Mouse (Mus musculus): ENCODE measurements at regions not wholly inside any gene's neighbourhood (a gene's known extent, or its start where the extent isn't known, plus 50 kb on each side); places are given as distances from the start of the nearest gene placed in this dataset.

- H3K4me3 ChIP-seq (ENCODE audit: low read depth, low read length): no peak overlapping the region
- no peak for ATAC-seq (ENCODE audit: low read depth)
- H3K9me3 ChIP-seq (replicated peaks; ENCODE audit: control insufficient read depth, low read length): no peaks in the 10 kb centered on the region
- H3K4me1 ChIP-seq (ENCODE audit: control insufficient read depth, low read depth, low read length): no peaks in the 10 kb centered on the region
- no peak overlapping the region for H3K4me2 ChIP-seq (ENCODE audit: low read depth, low read length)
- no peak overlapping the region for H3K9ac ChIP-seq (ENCODE audit: low read depth, low read length)
- no peaks in the 10 kb centered on the region for H3K36me3 ChIP-seq (ENCODE audit: control insufficient read depth, insufficient read depth)
- no peaks in the 10 kb centered on the region for H3K27me3 ChIP-seq (ENCODE audit: control insufficient read depth, insufficient read depth, low read depth, low read length)
- 25% methylated on average over 10 of the region's 10 CpGs for WGBS (ENCODE audit: insufficient replicate concordance)
- H3K27ac ChIP-seq (ENCODE audit: low read length): no peak overlapping the region
These were observed 78.7 kb upstream of the Prok2 start for GRCm38 (mm10) chr6:99804905-99805245.

DNA sequence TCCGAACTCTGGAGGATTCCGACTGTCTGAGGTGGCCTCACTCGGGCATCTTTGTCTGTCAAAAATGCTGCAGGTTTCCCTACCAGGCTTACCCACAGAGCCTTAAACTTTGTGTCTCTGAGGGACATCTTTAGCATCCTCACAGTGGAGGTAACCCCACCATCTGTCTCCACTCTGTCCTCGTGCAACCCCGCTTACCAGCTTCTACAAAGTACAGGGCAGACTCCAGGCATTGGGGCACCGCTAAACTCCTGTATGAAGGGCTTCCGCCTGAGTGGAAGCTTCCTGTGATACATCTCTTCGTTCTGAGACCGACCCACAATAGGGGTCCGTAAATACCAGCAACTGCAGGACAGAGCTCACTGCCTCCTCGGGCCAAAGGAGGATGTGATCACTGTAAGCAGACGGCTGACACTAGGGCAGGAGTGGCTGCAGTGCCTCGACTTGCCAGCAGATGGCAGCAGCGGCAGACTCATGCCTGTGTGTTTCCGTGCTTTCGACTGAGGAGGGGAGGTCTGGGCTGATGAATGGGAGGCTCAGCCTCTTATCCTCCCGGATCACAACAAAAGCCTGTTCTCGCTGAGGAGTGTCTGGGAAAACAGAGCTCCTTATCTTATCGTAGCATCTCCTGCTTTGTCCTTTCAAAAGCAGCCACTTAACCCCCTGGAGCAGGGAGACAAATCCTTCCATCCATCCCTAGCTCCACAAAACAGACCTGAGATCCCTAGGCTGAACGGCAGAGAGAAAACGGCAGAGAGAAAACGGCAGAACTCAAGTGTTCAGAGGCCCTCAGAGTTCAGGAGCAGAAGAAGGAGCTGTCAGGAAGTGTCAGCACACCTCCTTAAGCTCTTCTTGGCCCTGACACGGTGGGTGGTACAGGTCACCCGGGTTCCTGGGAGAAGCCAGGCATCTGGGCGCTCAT lies 78.1 kb upstream of the Prok2 start:
- Histone ChIP-seq H3K9me3 (replicated peaks; ENCODE audit: control insufficient read depth, low read length) (no peaks in the 10 kb centered on the region), H3K4me2 (ENCODE audit: low read depth, low read length) (no peak overlapping the region), H3K27ac (ENCODE audit: low read length) (no peak overlapping the region), H3K27me3 (ENCODE audit: control insufficient read depth, insufficient read depth, low read depth, low read length) (no peaks in the 10 kb centered on the region), H3K9ac (ENCODE audit: low read depth, low read length) (no peak overlapping the region), H3K36me3 (ENCODE audit: control insufficient read depth, insufficient read depth) (no peaks in the 10 kb centered on the region), H3K4me1 (ENCODE audit: control insufficient read depth, low read depth, low read length) (no peaks in the 10 kb centered on the region), H3K4me3 (ENCODE audit: low read depth, low read length) (no peak overlapping the region)
- WGBS (ENCODE audit: insufficient replicate concordance): 22% methylated on average over 25 of the region's 25 CpGs
- no peak for ATAC-seq (ENCODE audit: low read depth)

GRCm38 (mm10) chr6:99800919-99801318 lies 74.7 kb upstream of the Prok2 start:
- Histone ChIP-seq H3K4me3 (ENCODE audit: low read depth, low read length) (no peak overlapping the region), H3K27me3 (ENCODE audit: control insufficient read depth, insufficient read depth, low read depth, low read length) (no peaks in the 10 kb centered on the region), H3K27ac (ENCODE audit: low read length) (no peak overlapping the region), H3K4me2 (ENCODE audit: low read depth, low read length) (no peak overlapping the region), H3K36me3 (ENCODE audit: control insufficient read depth, insufficient read depth) (no peaks in the 10 kb centered on the region), H3K4me1 (ENCODE audit: control insufficient read depth, low read depth, low read length) (no peaks in the 10 kb centered on the region), H3K9ac (ENCODE audit: low read depth, low read length) (no peak overlapping the region), H3K9me3 (replicated peaks; ENCODE audit: control insufficient read depth, low read length) (no peaks in the 10 kb centered on the region)
- no peak for ATAC-seq (ENCODE audit: low read depth)
- 46% methylated on average over 6 of the region's 6 CpGs for WGBS (ENCODE audit: insufficient replicate concordance)

DNA sequence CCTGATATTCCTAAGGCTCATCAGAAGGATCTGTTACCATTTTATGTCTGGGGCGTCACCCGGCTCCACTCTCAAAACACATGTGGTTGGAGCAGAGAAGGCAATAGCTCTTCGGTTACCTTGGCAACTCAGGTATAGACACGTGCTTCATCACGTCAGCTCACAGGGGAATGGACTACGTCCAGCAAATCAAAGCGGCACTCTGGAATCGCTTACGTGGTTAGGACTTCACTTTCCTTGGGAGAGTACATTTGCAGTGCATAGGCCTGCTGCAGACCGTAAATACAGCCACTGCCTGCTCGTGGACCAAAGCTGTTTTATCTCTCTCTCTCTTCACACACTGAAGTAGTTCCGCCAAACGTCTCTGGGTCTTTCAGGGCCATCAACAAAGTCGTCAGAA lies 74.1 kb upstream of the Prok2 start:
- Histone ChIP-seq H3K4me2 (ENCODE audit: low read depth, low read length) (no peak overlapping the region), H3K4me3 (ENCODE audit: low read depth, low read length) (no peak overlapping the region), H3K4me1 (ENCODE audit: control insufficient read depth, low read depth, low read length) (no peaks in the 10 kb centered on the region), H3K36me3 (ENCODE audit: control insufficient read depth, insufficient read depth) (no peaks in the 10 kb centered on the region), H3K9ac (ENCODE audit: low read depth, low read length) (no peak overlapping the region), H3K27ac (ENCODE audit: low read length) (no peak overlapping the region), H3K27me3 (ENCODE audit: control insufficient read depth, insufficient read depth, low read depth, low read length) (no peaks in the 10 kb centered on the region), H3K9me3 (replicated peaks; ENCODE audit: control insufficient read depth, low read length) (no peaks in the 10 kb centered on the region)
- WGBS (ENCODE audit: insufficient replicate concordance): 50% methylated on average over 14 of the region's 14 CpGs
- ATAC-seq (ENCODE audit: low read depth): no peak

DNA sequence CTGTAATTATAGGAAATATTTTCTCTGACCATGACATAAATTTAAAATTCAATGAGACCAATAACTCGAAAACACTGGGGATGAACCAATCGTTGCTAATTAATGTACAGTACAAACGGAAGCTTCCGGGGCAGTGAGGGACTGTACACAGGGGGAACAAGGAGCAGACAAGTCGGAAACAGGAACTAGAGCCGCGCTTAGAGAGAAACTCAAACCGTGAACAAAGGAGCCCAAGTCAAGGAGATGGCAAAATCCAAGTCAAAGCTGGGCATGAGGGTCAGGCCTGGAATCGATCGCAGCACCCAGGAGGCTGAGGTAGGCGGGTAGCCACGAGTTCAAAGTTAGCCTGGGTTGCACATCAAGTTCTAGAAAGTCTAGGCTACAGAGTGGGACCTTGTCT lies 70.2 kb upstream of the Prok2 start:
- no peak overlapping the region for H3K9ac ChIP-seq (ENCODE audit: low read depth, low read length)
- no peak overlapping the region for H3K27ac ChIP-seq (ENCODE audit: low read length)
- H3K36me3 ChIP-seq (ENCODE audit: control insufficient read depth, insufficient read depth): no peaks in the 10 kb centered on the region
- H3K4me2 ChIP-seq (ENCODE audit: low read depth, low read length): no peak overlapping the region
- WGBS (ENCODE audit: insufficient replicate concordance): 62% methylated on average over 12 of the region's 12 CpGs
- no peaks in the 10 kb centered on the region for H3K4me1 ChIP-seq (ENCODE audit: control insufficient read depth, low read depth, low read length)
- no peak for ATAC-seq (ENCODE audit: low read depth)
- H3K27me3 ChIP-seq (ENCODE audit: control insufficient read depth, insufficient read depth, low read depth, low read length): no peaks in the 10 kb centered on the region
- H3K4me3 ChIP-seq (ENCODE audit: low read depth, low read length): no peak overlapping the region
- H3K9me3 ChIP-seq (replicated peaks; ENCODE audit: control insufficient read depth, low read length): no peaks in the 10 kb centered on the region

DNA sequence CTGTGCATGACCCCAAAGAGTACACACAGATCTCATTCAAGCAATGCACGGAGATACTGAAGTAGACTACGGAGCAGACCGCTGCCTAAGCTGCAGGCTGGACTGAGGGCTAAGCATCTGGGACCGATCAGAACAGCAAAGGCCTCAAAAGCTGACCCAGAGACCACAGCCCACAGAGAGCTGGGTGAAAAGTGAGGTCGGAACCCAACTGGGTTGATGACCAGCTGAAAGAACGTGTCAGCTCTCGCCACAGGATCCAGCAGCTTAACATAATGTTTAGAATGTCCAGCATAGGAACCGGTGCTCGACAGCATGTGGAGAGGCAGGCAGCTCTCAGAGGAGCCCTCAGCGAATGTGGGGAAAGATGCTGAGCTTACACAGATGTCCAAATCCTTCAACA lies 67.4 kb upstream of the Prok2 start:
- H3K27ac ChIP-seq (ENCODE audit: low read length): no peak overlapping the region
- no peak overlapping the region for H3K4me3 ChIP-seq (ENCODE audit: low read depth, low read length)
- ATAC-seq (ENCODE audit: low read depth): no peak
- H3K36me3 ChIP-seq (ENCODE audit: control insufficient read depth, insufficient read depth): no peaks in the 10 kb centered on the region
- no peak overlapping the region for H3K9ac ChIP-seq (ENCODE audit: low read depth, low read length)
- 53% methylated on average over 10 of the region's 10 CpGs for WGBS (ENCODE audit: insufficient replicate concordance)
- no peaks in the 10 kb centered on the region for H3K4me1 ChIP-seq (ENCODE audit: control insufficient read depth, low read depth, low read length)
- no peaks in the 10 kb centered on the region for H3K27me3 ChIP-seq (ENCODE audit: control insufficient read depth, insufficient read depth, low read depth, low read length)
- no peak overlapping the region for H3K4me2 ChIP-seq (ENCODE audit: low read depth, low read length)
- H3K9me3 ChIP-seq (replicated peaks; ENCODE audit: control insufficient read depth, low read length): no peaks in the 10 kb centered on the region

DNA sequence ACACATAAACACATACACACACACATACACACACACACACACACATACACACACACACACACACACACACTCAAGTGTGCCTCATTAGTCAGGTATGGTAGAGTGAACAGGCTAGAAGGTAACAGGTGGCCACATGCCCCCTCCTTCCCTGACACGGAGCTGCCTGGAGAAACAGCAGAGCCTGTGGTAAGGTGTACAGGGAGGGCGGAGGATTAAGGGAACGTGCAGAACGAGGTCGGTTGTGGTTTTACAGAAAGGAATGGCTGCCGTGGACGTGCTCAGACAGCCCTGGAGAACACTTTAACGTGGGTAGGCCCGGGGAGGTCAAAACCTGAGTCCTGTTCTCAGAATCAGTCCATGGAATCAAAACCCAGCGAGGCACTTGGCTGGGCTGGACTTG lies 66.2 kb upstream of the Prok2 start:
- no peak overlapping the region for H3K27ac ChIP-seq (ENCODE audit: low read length)
- no peaks in the 10 kb centered on the region for H3K36me3 ChIP-seq (ENCODE audit: control insufficient read depth, insufficient read depth)
- no peak overlapping the region for H3K4me2 ChIP-seq (ENCODE audit: low read depth, low read length)
- ATAC-seq (ENCODE audit: low read depth): no peak
- no peaks in the 10 kb centered on the region for H3K4me1 ChIP-seq (ENCODE audit: control insufficient read depth, low read depth, low read length)
- H3K4me3 ChIP-seq (ENCODE audit: low read depth, low read length): no peak overlapping the region
- WGBS (ENCODE audit: insufficient replicate concordance): 61% methylated on average over 10 of the region's 10 CpGs
- no peaks in the 10 kb centered on the region for H3K9me3 ChIP-seq (replicated peaks; ENCODE audit: control insufficient read depth, low read length)
- H3K9ac ChIP-seq (ENCODE audit: low read depth, low read length): no peak overlapping the region
- H3K27me3 ChIP-seq (ENCODE audit: control insufficient read depth, insufficient read depth, low read depth, low read length): no peaks in the 10 kb centered on the region

DNA sequence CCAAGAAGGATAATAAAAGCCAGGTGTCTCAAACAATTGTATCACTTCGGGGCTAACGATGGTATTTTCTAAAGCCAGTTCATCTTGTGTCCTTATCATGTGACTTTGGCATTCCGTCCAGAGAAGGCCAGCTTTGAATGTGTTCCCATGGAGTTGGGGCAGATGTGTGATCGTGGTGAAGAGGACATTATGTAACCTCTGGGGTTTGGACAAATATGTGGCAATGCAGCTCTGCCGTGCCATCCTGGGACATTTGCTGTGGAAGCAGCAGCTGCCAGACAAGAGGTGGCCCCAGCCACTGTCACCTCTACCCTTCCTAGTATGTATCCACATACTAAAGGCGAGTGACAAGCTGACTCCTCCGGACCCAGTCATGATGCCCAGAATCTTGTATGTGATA lies 60.8 kb upstream of the Prok2 start:
- no peaks in the 10 kb centered on the region for H3K9me3 ChIP-seq (replicated peaks; ENCODE audit: control insufficient read depth, low read length)
- no peak overlapping the region for H3K27ac ChIP-seq (ENCODE audit: low read length)
- ATAC-seq (ENCODE audit: low read depth): no peak
- H3K4me2 ChIP-seq (ENCODE audit: low read depth, low read length): no peak overlapping the region
- WGBS (ENCODE audit: insufficient replicate concordance): 54% methylated on average over 7 of the region's 7 CpGs
- H3K4me1 ChIP-seq (ENCODE audit: control insufficient read depth, low read depth, low read length): no peaks in the 10 kb centered on the region
- no peaks in the 10 kb centered on the region for H3K36me3 ChIP-seq (ENCODE audit: control insufficient read depth, insufficient read depth)
- H3K4me3 ChIP-seq (ENCODE audit: low read depth, low read length): no peak overlapping the region
- H3K27me3 ChIP-seq (ENCODE audit: control insufficient read depth, insufficient read depth, low read depth, low read length): no peaks in the 10 kb centered on the region
- H3K9ac ChIP-seq (ENCODE audit: low read depth, low read length): no peak overlapping the region

DNA sequence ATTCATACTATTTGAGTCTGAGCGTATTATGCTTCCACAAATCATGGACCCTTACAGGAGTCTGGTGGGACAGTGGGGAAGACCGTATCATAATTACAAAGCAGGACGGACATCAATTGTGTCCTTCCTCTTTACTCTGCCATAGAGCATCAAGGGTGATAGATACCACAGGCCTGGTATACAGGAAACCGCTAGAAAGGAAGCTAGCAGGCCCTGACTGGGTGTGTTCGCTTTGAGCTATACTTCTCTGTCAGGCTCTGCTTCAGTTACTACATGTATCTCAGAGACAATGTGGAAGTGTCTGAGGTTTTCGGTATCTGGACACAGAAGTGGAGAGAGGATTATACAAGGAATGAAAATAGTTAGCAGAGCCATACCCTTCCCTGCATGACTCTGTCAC lies 59.0 kb upstream of the Prok2 start:
- ATAC-seq (ENCODE audit: low read depth): no peak

More for the DNA sequence above, 59.0 kb upstream of the Prok2 start:
- Histone ChIP-seq H3K4me3 (ENCODE audit: low read depth, low read length) (no peak overlapping the region), H3K36me3 (ENCODE audit: control insufficient read depth, insufficient read depth) (no peaks in the 10 kb centered on the region), H3K9ac (ENCODE audit: low read depth, low read length) (no peak overlapping the region), H3K4me2 (ENCODE audit: low read depth, low read length) (no peak overlapping the region), H3K27ac (ENCODE audit: low read length) (no peak overlapping the region), H3K4me1 (ENCODE audit: control insufficient read depth, low read depth, low read length) (no peaks in the 10 kb centered on the region), H3K27me3 (ENCODE audit: control insufficient read depth, insufficient read depth, low read depth, low read length) (no peaks in the 10 kb centered on the region), H3K9me3 (replicated peaks; ENCODE audit: control insufficient read depth, low read length) (no peaks in the 10 kb centered on the region)
- 15% methylated on average over 6 of the region's 6 CpGs for WGBS (ENCODE audit: insufficient replicate concordance)
